Mouse (Mus musculus) gastrocnemius, postnatal 25 days (tissue): ENCODE data around the gene Myo6. TPM values are rescaled to one million over a fixed set of nuclear protein-coding genes. Genes with fewer than 3 reads are reported as not detected.

Experiments
- DNase-seq: peaks from one replicate; pipeline ENCODE4 v3.0.0; 2022
- long read RNA-seq, 2 experiments: library from polyadenylated mRNA; stranded (forward); transcript quantifications; one replicate each; pipeline ENCODE4 v2.0.0; 2021
- total RNA-seq, 2 experiments: library from RNA; stranded (reverse); gene quantifications; 1 replicate in 1 of 2; 2 replicates in 1 of 2; pipeline ENCODE4 v1.2.3; 2021

The Myo6 gene
- total RNA-seq = 1 to 10 TPM; 7.5 to 8.1 TPM
- long read RNA-seq, experiment 1, partial matches to known transcripts = 2 of 7 reads
- long read RNA-seq, experiment 1, other reads (novel, unspliced or antisense) = 3 of 7 reads
- long read RNA-seq, experiment 2, partial matches to known transcripts = 0 of 1 reads
- long read RNA-seq, experiment 2, other reads (novel, unspliced or antisense) = 1 of 1 reads

GRCm38 (mm10) chr9:80164611-80165474 is at the start of gene Myo6:
TSS of gene Myo6 (plus strand) at chr9:80165031.
- peak; percentile 93 for DNase-seq

- no peak for DNase-seq
These were observed 18.7 kb upstream of the Myo6 start for GRCm38 (mm10) chr9:80145992-80146587.

GRCm38 (mm10) chr9:80149594-80149993 is 15.2 kb upstream of the Myo6 start:
- no peak for DNase-seq

- DNase-seq = no peak
These were observed 9.6 kb upstream of the Myo6 start for GRCm38 (mm10) chr9:80155277-80155676.

- DNase-seq = no peak
These were observed 8.1 kb upstream of the Myo6 start for GRCm38 (mm10) chr9:80156780-80157179.

- no peak for DNase-seq
These were observed 6.9 kb upstream of the Myo6 start for GRCm38 (mm10) chr9:80157840-80158465.

GRCm38 (mm10) chr9:80158937-80159336 is 5.9 kb upstream of the Myo6 start:
- no peak for DNase-seq

GRCm38 (mm10) chr9:80161451-80161850 is 3.4 kb upstream of the Myo6 start:
- no peak for DNase-seq

- DNase-seq = no peak
These were observed 1.6 kb upstream of the Myo6 start for GRCm38 (mm10) chr9:80163126-80163723.

- DNase-seq = no peak
These were observed 640 bp upstream of the Myo6 start for GRCm38 (mm10) chr9:80164191-80164590.

GRCm38 (mm10) chr9:80165690-80166089 is 859 bp downstream of the Myo6 start:
- DNase-seq = no peak

- DNase-seq = no peak
These were observed 1.6 kb downstream of the Myo6 start for GRCm38 (mm10) chr9:80166425-80166824.

GRCm38 (mm10) chr9:80167089-80167488 is 2.3 kb downstream of the Myo6 start:
- DNase-seq = no peak

- DNase-seq = no peak
These were observed 4.7 kb downstream of the Myo6 start for GRCm38 (mm10) chr9:80169551-80169950.

GRCm38 (mm10) chr9:80171241-80171640 is 6.4 kb downstream of the Myo6 start:
- DNase-seq = no peak

GRCm38 (mm10) chr9:80172396-80173222 is 7.8 kb downstream of the Myo6 start:
- DNase-seq = no peak

GRCm38 (mm10) chr9:80173629-80174028 is 8.8 kb downstream of the Myo6 start:
- peak; percentile 74 for DNase-seq

GRCm38 (mm10) chr9:80176696-80177478 is 12.1 kb downstream of the Myo6 start:
- DNase-seq = no peak

GRCm38 (mm10) chr9:80178670-80179069 is 13.8 kb downstream of the Myo6 start:
- DNase-seq = no peak

- DNase-seq = no peak
These were observed 14.9 kb downstream of the Myo6 start for GRCm38 (mm10) chr9:80179688-80180087.

- no peak for DNase-seq
These were observed 15.9 kb downstream of the Myo6 start for GRCm38 (mm10) chr9:80180771-80181170.
